Comparison of ENCODE assay signal across 8 mouse cellular contexts in the genomic region with DNA sequence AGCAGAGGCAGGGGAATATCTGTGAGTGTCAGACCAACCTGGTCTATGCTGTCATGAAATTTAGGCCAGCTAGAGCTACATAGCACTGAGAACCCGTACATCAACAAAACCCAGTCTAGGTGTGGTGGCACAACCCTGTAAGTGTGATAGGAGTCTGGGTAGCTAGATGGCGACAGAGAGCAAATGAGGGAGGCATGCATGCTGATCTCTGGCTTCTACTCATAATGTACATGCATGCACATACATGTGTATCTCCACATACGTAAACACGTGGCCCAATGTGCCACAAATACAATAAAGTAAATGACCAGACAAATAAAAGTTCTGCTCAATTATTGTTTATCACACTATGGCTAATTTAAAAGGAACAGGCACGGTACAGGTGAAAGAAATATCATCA. TPM values are rescaled to one million over a fixed set of nuclear protein-coding genes. Genes with fewer than 3 reads are reported as not detected.
DNase-seq lines count a peak whose midpoint lies in the region; ATAC-seq and TF ChIP-seq lines count a peak whose summit lies in the region.

No protein-coding gene starts in this region.

- peaks cover 8% of the 10 kb centered on the region; the same call in 1 of the 2 replicates for H3K4me1 ChIP-seq in heart, postnatal 0 days (ENCODE audit: control insufficient read depth, insufficient read depth)

- no peak overlapping the region for H3K4me2 ChIP-seq in heart, postnatal 0 days (ENCODE audit: low read depth, low read length)

- H3K9me3 ChIP-seq in heart, postnatal 0 days (replicated peaks; ENCODE audit: control insufficient read depth, low read length), result no peaks in the 10 kb centered on the region

- no peak for ATAC-seq in heart, postnatal 0 days (ENCODE audit: insufficient read depth, low read depth)

- no peak for TF ChIP-seq EP300 in heart, postnatal 0 days (IDR thresholded peaks at IDR 0.05; ENCODE audit: low read depth)

- H3K27ac ChIP-seq in heart, postnatal 0 days (ENCODE audit: low read depth), result no peak overlapping the region

- peak; percentile 82 for TF ChIP-seq CTCF in heart, postnatal 0 days (IDR thresholded peaks at IDR 0.05; ENCODE audit: low read depth)

- peaks cover 58% of the 10 kb centered on the region for H3K27me3 ChIP-seq in heart, postnatal 0 days (ENCODE audit: control insufficient read depth, insufficient read depth, low read length)

- WGBS in heart, postnatal 0 days, result 29% methylated on average over 5 of the region's 5 CpGs

- no peak overlapping the region for H3K9ac ChIP-seq in heart, postnatal 0 days (replicated peaks; ENCODE audit: low read depth, low read length)

- H3K4me3 ChIP-seq in heart, postnatal 0 days (ENCODE audit: low read depth, low read length), result no peak overlapping the region

- peak; percentile 40 for DNase-seq in heart, postnatal 0 days (ENCODE audit: low spot score)
- DNase-seq in heart, adult 8-10 months (ENCODE audit: low spot score), result no peak
- DNase-seq in right cerebral cortex, postnatal 14 days, result peak; percentile 55
- DNase-seq in right cerebral cortex, postnatal 36 days (ENCODE audit: low spot score in 2 of 2), result no peak
- DNase-seq in c-Kit-positive CD71-negative TER-119-negative erythroid progenitor cells, embryonic 14.5 days (ENCODE audit: low read depth), result peak; percentile 67
- peak; percentile 54 to 65 for DNase-seq in kidney, postnatal 4 days
- DNase-seq in thymus, postnatal 14 days, result peak; percentile 66
- no peak for DNase-seq in right cerebral cortex, adult 18-20 months

- no peaks in the 10 kb centered on the region for H3K36me3 ChIP-seq in heart, postnatal 0 days (replicated peaks; ENCODE audit: control insufficient read depth, insufficient read depth, low read length)

RNA-seq across cellular contexts. Expression of a gene that starts 3.5 kb away (rescaled TPM):
- total RNA-seq in heart, postnatal 0 days (2014; rRNA removed; ENCODE audit: low replicate concordance), result 10.8 and 13.7 TPM in 2 replicates
- polyA plus RNA-seq in heart, postnatal 0 days (2015; fragmentation: Nextera tagmentation; extraction: Ambion mirVana), result 0.84 and 1.00 TPM in 2 replicates
- total RNA-seq in heart, adult 8-10 months (2022), result 1 to 10 TPM; 1.3 to 2.0 (median 1.8) TPM

RNA-seq across cellular contexts. Expression of a gene that starts 25.9 kb away (rescaled TPM):
- total RNA-seq in heart, postnatal 0 days (2014; rRNA removed; ENCODE audit: low replicate concordance), result 1.9 and 8.7 TPM in 2 replicates
- polyA plus RNA-seq in heart, postnatal 0 days (2015; fragmentation: Nextera tagmentation; extraction: Ambion mirVana), result not detected in 2 replicates
- under 1 TPM in 3 of 4 experiments, not detected in 1; 0.33 to 0.69 (median 0.47) TPM for total RNA-seq in heart, adult 8-10 months (2022)

RNA-seq across cellular contexts. Expression of a gene that starts 26.4 kb away (rescaled TPM):
- 47.3 and 51.8 TPM in 2 replicates for total RNA-seq in heart, postnatal 0 days (2014; rRNA removed; ENCODE audit: low replicate concordance)
- 24.9 and 25.6 TPM in 2 replicates for polyA plus RNA-seq in heart, postnatal 0 days (2015; fragmentation: Nextera tagmentation; extraction: Ambion mirVana)
- total RNA-seq in heart, adult 8-10 months (2022), result 10 to 100 TPM; 15.5 to 20.3 (median 18.9) TPM

RNA-seq across cellular contexts. Expression of a gene that starts 30.5 kb away (rescaled TPM):
- 25.9 and 35.5 TPM in 2 replicates for total RNA-seq in heart, postnatal 0 days (2014; rRNA removed; ENCODE audit: low replicate concordance)
- polyA plus RNA-seq in heart, postnatal 0 days (2015; fragmentation: Nextera tagmentation; extraction: Ambion mirVana), result 35.5 and 38.9 TPM in 2 replicates
- total RNA-seq in heart, adult 8-10 months (2022), result 10 to 100 TPM; 21.0 to 25.3 (median 21.7) TPM

Comparison
In these comparisons a context has a peak if more than half of its experiments do, and no peak if none do; other contexts are left out.
1. DNase-seq: peak in heart, postnatal 0 days (single experiment), right cerebral cortex, postnatal 14 days (single experiment), c-Kit-positive CD71-negative TER-119-negative erythroid progenitor cells, embryonic 14.5 days (single experiment), kidney, postnatal 4 days (2 of 2) and thymus, postnatal 14 days (single experiment); none in heart, adult 8-10 months (single experiment), right cerebral cortex, postnatal 36 days (0 of 2) and right cerebral cortex, adult 18-20 months (single experiment).